In the genomic region with DNA sequence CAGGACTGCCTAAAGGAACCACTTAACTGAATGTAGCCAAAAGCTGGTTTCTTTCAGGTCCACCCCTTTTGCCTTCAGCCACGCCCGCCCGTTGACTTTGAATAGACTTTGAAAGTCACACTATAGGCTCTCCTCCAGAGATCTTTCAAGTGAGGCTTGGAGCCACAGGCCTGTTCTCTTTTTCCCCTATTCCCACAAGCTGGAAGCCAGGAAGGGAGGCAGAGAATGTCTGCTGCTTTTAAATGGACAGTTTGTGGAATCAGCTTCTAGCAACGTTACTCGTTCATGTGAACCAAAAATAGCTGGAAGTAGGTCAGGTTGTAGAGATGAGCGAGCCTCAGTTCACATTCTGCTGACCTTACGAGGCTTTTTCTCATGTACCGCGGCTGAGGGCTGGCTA, we compare ENCODE assay signal across 13 mouse cellular contexts.
DNase-seq lines count a peak whose midpoint lies in the region; ATAC-seq and TF ChIP-seq lines count a peak whose summit lies in the region.
"Had no signal": no experiment of that assay in that cellular context is flagged by ENCODE, and none has a peak within 500 bp of the region (broad histone marks: within the 10 kb centered on the region; RNA-seq: fewer than 3 reads in every experiment).

No protein-coding gene starts in this region.

- no peaks in the 10 kb centered on the region for H3K9me3 ChIP-seq in forebrain, postnatal 0 days (ENCODE audit: low read length)
- H3K9me3 ChIP-seq in forebrain, embryonic 16.5 days (ENCODE audit: control insufficient read depth, low read length) = no peaks in the 10 kb centered on the region
- no peaks in the 10 kb centered on the region for H3K9me3 ChIP-seq in midbrain, embryonic 14.5 days (ENCODE audit: control insufficient read depth, low read length)
- H3K9me3 ChIP-seq in midbrain, embryonic 10.5 days (replicated peaks) = no peaks in the 10 kb centered on the region
- H3K9me3 ChIP-seq in heart, embryonic 15.5 days (replicated peaks) = no peaks in the 10 kb centered on the region
- H3K9me3 ChIP-seq: embryonic facial prominence, embryonic 13.5 days; intestine, embryonic 15.5 days; lung, embryonic 15.5 days had no signal

- WGBS in forebrain, postnatal 0 days = 65% methylated on average over 9 of the region's 9 CpGs
- 66% methylated on average over 9 of the region's 9 CpGs for WGBS in forebrain, embryonic 16.5 days
- 69% methylated on average over 9 of the region's 9 CpGs for WGBS in midbrain, embryonic 14.5 days
- 82% methylated on average over 9 of the region's 9 CpGs for WGBS in midbrain, embryonic 10.5 days
- 52% methylated on average over 9 of the region's 9 CpGs for WGBS in heart, embryonic 15.5 days

- 0 out of 2 replicates have a peak overlapping the region, but pooled peaks have one; percentile 35 for H3K27ac ChIP-seq in forebrain, postnatal 0 days (ENCODE audit: low read depth, low read length)
- H3K27ac ChIP-seq in forebrain, embryonic 16.5 days (ENCODE audit: low read length) = no peak overlapping the region
- peak overlapping the region; percentile 6; the same call in 1 of the 2 replicates for H3K27ac ChIP-seq in midbrain, embryonic 14.5 days (replicated peaks; ENCODE audit: low read depth, low read length)
- H3K27ac ChIP-seq in midbrain, embryonic 10.5 days (replicated peaks) = no peak overlapping the region
- H3K27ac ChIP-seq in heart, embryonic 15.5 days = peak overlapping the region; percentile 72
- H3K27ac ChIP-seq: embryonic facial prominence, embryonic 13.5 days; intestine, embryonic 15.5 days; lung, embryonic 15.5 days had no signal

- ATAC-seq in forebrain, postnatal 0 days = no peak
- no peak for ATAC-seq in forebrain, embryonic 16.5 days
- no peak for ATAC-seq in midbrain, embryonic 14.5 days (ENCODE audit: low FRiP score, low TSS enrichment)
- no peak for ATAC-seq in heart, embryonic 15.5 days (replicated peaks; ENCODE audit: insufficient number of reproducible peaks, insufficient read depth, low FRiP score, low read depth)
- ATAC-seq: intestine, embryonic 15.5 days had no signal

- H3K9ac ChIP-seq in forebrain, postnatal 0 days = no peak overlapping the region
- H3K9ac ChIP-seq in forebrain, embryonic 16.5 days (replicated peaks; ENCODE audit: low read depth, low read length) = no peak overlapping the region
- no peak overlapping the region for H3K9ac ChIP-seq in midbrain, embryonic 14.5 days (replicated peaks; ENCODE audit: low read length)
- H3K9ac ChIP-seq in heart, embryonic 15.5 days = no peak overlapping the region
- H3K9ac ChIP-seq: embryonic facial prominence, embryonic 13.5 days; intestine, embryonic 15.5 days; lung, embryonic 15.5 days had no signal

- no peak for TF ChIP-seq CTCF in forebrain, postnatal 0 days (IDR thresholded peaks at IDR 0.05; ENCODE audit: low read depth)

- no peak overlapping the region for H3K4me3 ChIP-seq in forebrain, postnatal 0 days (ENCODE audit: low read depth, low read length)
- H3K4me3 ChIP-seq in forebrain, embryonic 16.5 days (replicated peaks; ENCODE audit: low read length) = no peak overlapping the region
- H3K4me3 ChIP-seq in midbrain, embryonic 14.5 days (replicated peaks; ENCODE audit: low read depth, low read length) = no peak overlapping the region
- H3K4me3 ChIP-seq in midbrain, embryonic 10.5 days = no peak overlapping the region
- no peak overlapping the region for H3K4me3 ChIP-seq in heart, embryonic 15.5 days
- H3K4me3 ChIP-seq: embryonic facial prominence, embryonic 13.5 days; intestine, embryonic 15.5 days; lung, embryonic 15.5 days had no signal

- no peaks in the 10 kb centered on the region for H3K36me3 ChIP-seq in forebrain, postnatal 0 days (ENCODE audit: insufficient read depth)
- no peaks in the 10 kb centered on the region for H3K36me3 ChIP-seq in forebrain, embryonic 16.5 days (ENCODE audit: control insufficient read depth, insufficient read depth)
- no peaks in the 10 kb centered on the region for H3K36me3 ChIP-seq in midbrain, embryonic 14.5 days (ENCODE audit: control insufficient read depth, insufficient read depth, low read length)
- H3K36me3 ChIP-seq in midbrain, embryonic 10.5 days = no peaks in the 10 kb centered on the region
- no peaks in the 10 kb centered on the region for H3K36me3 ChIP-seq in heart, embryonic 15.5 days
- H3K36me3 ChIP-seq: embryonic facial prominence, embryonic 13.5 days; intestine, embryonic 15.5 days; lung, embryonic 15.5 days had no signal

- H3K4me2 ChIP-seq in forebrain, postnatal 0 days (ENCODE audit: low read depth) = no peak overlapping the region
- H3K4me2 ChIP-seq in forebrain, embryonic 16.5 days (ENCODE audit: low read length) = no peak overlapping the region
- H3K4me2 ChIP-seq in midbrain, embryonic 14.5 days (ENCODE audit: low read length) = no peak overlapping the region
- H3K4me2 ChIP-seq in heart, embryonic 15.5 days = no peak overlapping the region
- H3K4me2 ChIP-seq: embryonic facial prominence, embryonic 13.5 days; intestine, embryonic 15.5 days; lung, embryonic 15.5 days had no signal

- H3K4me1 ChIP-seq in forebrain, postnatal 0 days (ENCODE audit: insufficient read depth) = no peaks in the 10 kb centered on the region
- peaks cover 16% of the 10 kb centered on the region; the same call in 1 of the 2 replicates for H3K4me1 ChIP-seq in forebrain, embryonic 16.5 days (replicated peaks; ENCODE audit: control insufficient read depth, insufficient read depth, low read length)
- H3K4me1 ChIP-seq in midbrain, embryonic 14.5 days (ENCODE audit: control insufficient read depth, insufficient read depth, low read length) = peaks cover 18% of the 10 kb centered on the region
- H3K4me1 ChIP-seq in midbrain, embryonic 10.5 days = peaks cover 12% of the 10 kb centered on the region
- H3K4me1 ChIP-seq in heart, embryonic 15.5 days (replicated peaks) = peaks cover 21% of the 10 kb centered on the region
- H3K4me1 ChIP-seq: lung, embryonic 15.5 days had no signal

- H3K27me3 ChIP-seq in forebrain, postnatal 0 days (ENCODE audit: insufficient read depth, low read length) = no peaks in the 10 kb centered on the region
- no peaks in the 10 kb centered on the region for H3K27me3 ChIP-seq in forebrain, embryonic 16.5 days (replicated peaks; ENCODE audit: control insufficient read depth, insufficient read depth, low read length)
- no peaks in the 10 kb centered on the region for H3K27me3 ChIP-seq in midbrain, embryonic 14.5 days (ENCODE audit: control insufficient read depth, insufficient read depth, low read length)
- no peaks in the 10 kb centered on the region for H3K27me3 ChIP-seq in midbrain, embryonic 10.5 days (ENCODE audit: low read depth, poor library complexity, severe bottlenecking)
- H3K27me3 ChIP-seq in heart, embryonic 15.5 days = no peaks in the 10 kb centered on the region
- H3K27me3 ChIP-seq: embryonic facial prominence, embryonic 13.5 days; intestine, embryonic 15.5 days; lung, embryonic 15.5 days had no signal

- no peak for DNase-seq in forebrain, postnatal 0 days
- DNase-seq in midbrain, embryonic 14.5 days = peak; percentile 18
- DNase-seq in midbrain, embryonic 10.5 days (ENCODE audit: low spot score) = no peak
- peak; percentile 30 for DNase-seq in skeletal muscle tissue, adult 2 months (ENCODE audit: low read depth, low spot score)
- DNase-seq in embryo, embryonic 10.5 days (ENCODE audit: low spot score) = no peak
- no peak for DNase-seq in urinary bladder, postnatal 25 days (ENCODE audit: low spot score)
- DNase-seq: kidney, postnatal 36 days; thymus, postnatal 4 days had no signal

Comparison
In these comparisons a context has a peak if more than half of its experiments do, and no peak if none do; other contexts are left out.
1. DNase-seq: peak in midbrain, embryonic 14.5 days (single experiment) and skeletal muscle tissue, adult 2 months (single experiment); none in forebrain, postnatal 0 days (single experiment), midbrain, embryonic 10.5 days (single experiment), embryo, embryonic 10.5 days (single experiment) and urinary bladder, postnatal 25 days (single experiment).
2. H3K27ac ChIP-seq: peak in forebrain, postnatal 0 days (single experiment), midbrain, embryonic 14.5 days (single experiment) and heart, embryonic 15.5 days (single experiment); none in forebrain, embryonic 16.5 days (single experiment) and midbrain, embryonic 10.5 days (single experiment).